Mouse (Mus musculus) heart, embryonic 15.5 days (tissue): ENCODE measurements around the gene H2-Ob. TPM values are rescaled to one million over a fixed set of nuclear protein-coding genes. Genes with fewer than 3 reads are reported as not detected.

Experiments
- ATAC-seq: fragments of 200-750 bp; cut with Nextera tagmentation; replicated peaks from 2 replicates; pipeline ENCODE4 v1.8.0; 2017; ENCODE audit warnings: low read depth, moderate TSS enrichment; ENCODE audit not compliant: insufficient number of reproducible peaks, insufficient read depth, low FRiP score
- H3K27ac ChIP-seq: fragments of 300-500 bp; sonication (generic); 2 replicates; pipeline ENCODE4 v1.5.1; 2015; ENCODE audit warnings: mild to moderate bottlenecking, inconsistent platforms
- H3K27me3 ChIP-seq: fragments of 300-500 bp; sonication (generic); 2 replicates; pipeline ENCODE4 v1.6.1; 2015; ENCODE audit warnings: inconsistent platforms
- H3K36me3 ChIP-seq: fragments of 300-500 bp; sonication (generic); 2 replicates; pipeline ENCODE4 v1.6.1; 2015; ENCODE audit warnings: mild to moderate bottlenecking, inconsistent platforms
- H3K4me1 ChIP-seq: fragments of 300-500 bp; sonication (generic); replicated peaks from 2 replicates; pipeline ENCODE4 v1.6.1; 2015; ENCODE audit warnings: inconsistent platforms
- H3K4me2 ChIP-seq: fragments of 300-500 bp; sonication (generic); 2 replicates; pipeline ENCODE4 v1.6.1; 2015; ENCODE audit warnings: inconsistent platforms, mild to moderate bottlenecking, moderate library complexity
- H3K4me3 ChIP-seq: fragments of 300-500 bp; sonication (generic); 2 replicates; pipeline ENCODE4 v1.5.1; 2015; ENCODE audit warnings: mild to moderate bottlenecking, inconsistent platforms
- H3K9ac ChIP-seq: fragments of 300-500 bp; sonication (generic); 2 replicates; pipeline ENCODE4 v1.6.1; 2015; ENCODE audit warnings: mild to moderate bottlenecking, inconsistent platforms
- H3K9me3 ChIP-seq: fragments of 300-500 bp; sonication (generic); replicated peaks from 2 replicates; pipeline ENCODE4 v1.6.1; 2016; ENCODE audit warnings: inconsistent platforms
- WGBS: fragments of 180-500 bp; shearing (Covaris S2); methylation state at CpG from one replicate; pipeline ENCODE4 v1.1.7; 2015; ENCODE audit warnings: mixed read lengths; 5-methylcytosine and 5-hydroxymethylcytosine counted together
- polyA plus RNA-seq: library from polyadenylated mRNA; unstranded; fragments of >200 nt; fragmentation: Nextera tagmentation; extraction: Ambion mirVana; gene quantifications from 2 replicates; pipeline ENCODE4 v1.2.1, GENCODE M21; 2015

Gene H2-Ob
- polyA plus RNA-seq, 1 experiment from 2014 or later, result 0.14 TPM

DNA sequence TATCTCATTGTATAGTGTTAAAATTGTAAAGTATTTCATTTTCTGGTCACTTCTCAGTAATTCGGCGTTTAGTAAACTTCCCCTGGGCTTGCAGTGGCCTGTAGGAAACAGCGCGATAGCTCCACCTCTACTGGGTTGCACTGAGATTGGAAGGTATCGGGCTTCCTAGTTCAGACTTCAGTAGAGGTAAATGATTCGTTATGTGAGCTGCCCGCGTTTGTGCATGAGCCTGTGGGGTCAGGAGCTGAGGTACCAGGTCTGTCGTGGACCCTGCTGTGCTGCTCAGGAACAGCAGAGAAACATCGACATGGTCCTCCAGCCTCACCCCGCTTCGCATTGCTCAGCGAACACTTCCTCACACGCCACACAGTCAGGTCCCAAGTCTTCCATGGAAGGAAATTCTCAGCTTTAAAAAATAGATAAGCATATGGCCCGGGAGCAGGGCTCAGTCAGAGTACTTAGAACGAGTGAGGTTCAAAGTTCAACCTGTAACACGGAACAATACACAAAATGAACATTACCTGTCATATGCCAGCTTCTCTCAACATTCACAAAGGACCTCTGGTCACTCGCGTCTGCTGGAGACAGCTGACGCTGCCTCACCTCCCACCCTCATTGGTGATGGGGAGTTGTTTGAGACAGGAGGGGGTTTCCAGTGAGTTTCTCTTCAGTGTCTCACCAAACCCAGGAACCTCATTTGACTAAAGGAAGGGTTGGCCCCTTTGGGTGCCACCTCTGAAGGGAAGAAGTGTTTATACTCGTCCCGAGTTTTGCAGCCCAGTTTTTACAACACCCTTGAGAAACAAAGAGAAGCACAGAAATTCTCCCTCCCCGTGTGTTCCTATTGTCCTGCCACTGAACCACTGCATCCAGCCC, 62.2 kb downstream of the H2-Ob start:
- 68% methylated on average over 23 of the region's 23 CpGs for WGBS
- H3K36me3 ChIP-seq, result no peaks in the 10 kb centered on the region
- no peak for ATAC-seq

DNA sequence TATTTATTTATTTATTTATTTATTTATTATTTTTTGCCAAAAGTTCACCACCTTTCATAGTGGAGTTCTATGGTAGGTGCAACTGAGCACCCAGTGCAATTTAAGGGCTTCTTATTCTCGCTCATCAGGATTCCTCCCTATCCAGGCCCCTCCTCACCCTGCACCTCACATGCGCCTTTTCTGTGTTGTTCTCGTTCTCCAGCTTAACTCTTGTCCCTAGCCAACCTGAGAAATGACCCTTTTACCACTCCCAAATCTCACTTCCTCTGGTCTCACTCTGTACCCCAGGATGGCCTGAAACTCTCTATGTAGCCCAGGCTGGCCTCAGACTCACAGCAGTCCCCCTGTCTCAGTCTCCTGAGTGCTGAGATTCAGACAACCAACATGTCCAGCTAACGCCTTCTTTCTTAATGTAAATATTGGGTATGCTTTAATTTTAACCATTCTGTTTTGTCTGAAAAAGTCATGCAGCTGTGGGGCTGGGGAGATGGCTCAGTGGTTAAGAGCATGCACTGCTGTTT, 63.0 kb downstream of the H2-Ob start:
- H3K4me2 ChIP-seq, result no peak overlapping the region
- H3K27me3 ChIP-seq, result no peaks in the 10 kb centered on the region
- no peaks in the 10 kb centered on the region for H3K36me3 ChIP-seq
- H3K9ac ChIP-seq, result no peak overlapping the region
- no peak overlapping the region for H3K27ac ChIP-seq
- 89% methylated on average over 4 of the region's 4 CpGs for WGBS
- no peaks in the 10 kb centered on the region for H3K9me3 ChIP-seq
- H3K4me1 ChIP-seq, result no peaks in the 10 kb centered on the region
- ATAC-seq, result no peak
- H3K4me3 ChIP-seq, result no peak overlapping the region

More for the DNA sequence above, 62.2 kb downstream of the H2-Ob start:
- Histone ChIP-seq H3K4me1 (peaks cover 3% of the 10 kb centered on the region), H3K4me2 (no peak overlapping the region), H3K9me3 (no peaks in the 10 kb centered on the region), H3K27ac (no peak overlapping the region), H3K9ac (no peak overlapping the region), H3K4me3 (no peak overlapping the region), H3K27me3 (no peaks in the 10 kb centered on the region)

DNA sequence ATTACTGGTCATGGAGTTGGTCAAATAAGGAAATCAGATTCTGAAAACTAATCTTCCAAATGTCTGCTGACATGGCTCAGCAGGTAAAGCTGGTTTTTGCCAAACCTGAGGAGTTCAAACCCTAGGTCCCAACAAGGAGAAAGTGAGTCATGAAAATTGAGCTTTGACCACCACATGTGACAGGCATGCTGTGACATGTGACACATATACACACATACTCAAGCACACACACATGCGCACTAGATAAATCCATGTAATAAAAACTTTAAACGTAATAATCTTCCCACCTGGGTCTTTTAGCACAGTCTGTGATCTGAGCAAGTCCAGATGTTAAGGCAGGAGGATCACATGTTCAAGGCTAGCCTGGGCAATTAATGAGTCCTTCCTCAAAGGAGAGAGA, 65.1 kb downstream of the H2-Ob start:
- Histone ChIP-seq H3K27me3 (0 out of 2 replicates have a peak, but pooled peaks cover 4% of the 10 kb centered on the region), H3K9me3 (no peaks in the 10 kb centered on the region), H3K9ac (no peak overlapping the region), H3K4me1 (no peaks in the 10 kb centered on the region), H3K27ac (no peak overlapping the region), H3K36me3 (no peaks in the 10 kb centered on the region), H3K4me2 (no peak overlapping the region), H3K4me3 (no peak overlapping the region)
- WGBS, result 82% methylated on average over 2 of the region's 2 CpGs
- no peak for ATAC-seq

Other genes starting within 250 kb of the H2-Ob start
- 37.4 and 80.9 TPM in 2 replicates for gene H2-K1, start 238.6 kb upstream of the H2-Ob start, polyA plus RNA-seq
- 15.8 and 20.8 TPM in 2 replicates for gene Ring1, start 214.2 kb upstream of the H2-Ob start, polyA plus RNA-seq
- 47.4 and 56.2 TPM in 2 replicates for gene H2-Ke6, start 210.8 kb upstream of the H2-Ob start, polyA plus RNA-seq
- gene Slc39a7, start 207.2 kb upstream of the H2-Ob start, polyA plus RNA-seq, result 97.8 and 133 TPM in 2 replicates
- 26.8 and 38.5 TPM in 2 replicates for gene Rxrb, start 207.1 kb upstream of the H2-Ob start, polyA plus RNA-seq
- 1.3 and 4.6 TPM in 2 replicates for gene Col11a2, start 199.5 kb upstream of the H2-Ob start, polyA plus RNA-seq
- gene H2-Oa, start 146.6 kb upstream of the H2-Ob start, polyA plus RNA-seq, result 0.29 and 0.94 TPM in 2 replicates
- gene H2-DMa, start 119.4 kb upstream of the H2-Ob start, polyA plus RNA-seq, result 6.0 and 13.6 TPM in 2 replicates
- 59.0 and 77.7 TPM in 2 replicates for gene Brd2, start 116.3 kb upstream of the H2-Ob start, polyA plus RNA-seq
- 0.69 and 2.5 TPM in 2 replicates for gene H2-DMb2, start 95.6 kb upstream of the H2-Ob start, polyA plus RNA-seq
- 0.34 and 3.2 TPM in 2 replicates for gene H2-DMb1, start 85.8 kb upstream of the H2-Ob start, polyA plus RNA-seq
- 2.4 and 8.0 TPM in 2 replicates for gene Tap1, start 51.4 kb upstream of the H2-Ob start, polyA plus RNA-seq
- 3.1 and 22.4 TPM in 2 replicates for gene Psmb9, start 51.1 kb upstream of the H2-Ob start, polyA plus RNA-seq
- 6.3 and 50.4 TPM in 2 replicates for gene Psmb8, start 41.2 kb upstream of the H2-Ob start, polyA plus RNA-seq
- 5.3 and 13.7 TPM in 2 replicates for gene Tap2, start 35.4 kb upstream of the H2-Ob start, polyA plus RNA-seq
- gene H2-Ab1, start 18.8 kb downstream of the H2-Ob start, polyA plus RNA-seq, result 16.2 and 120 TPM in 2 replicates
- gene H2-Aa, start 48.9 kb downstream of the H2-Ob start, polyA plus RNA-seq, result 5.9 and 42.6 TPM in 2 replicates
- gene H2-Eb1, start 67.0 kb downstream of the H2-Ob start, polyA plus RNA-seq, result 5.6 and 28.9 TPM in 2 replicates
- gene H2-Eb2, start 86.8 kb downstream of the H2-Ob start, polyA plus RNA-seq, result 0.11 TPM in 1 of 2 replicates, not detected in the other
- 0.09 TPM in 1 of 2 replicates, not detected in the other for gene Btnl2, start 115.9 kb downstream of the H2-Ob start, polyA plus RNA-seq
- not detected in 2 replicates for gene Btnl1, start 138.2 kb downstream of the H2-Ob start, polyA plus RNA-seq
- 0.20 TPM in 1 of 2 replicates, not detected in the other for gene BC051142, start 159.9 kb downstream of the H2-Ob start, polyA plus RNA-seq
- not detected in 2 replicates for gene Btnl4, start 238.4 kb downstream of the H2-Ob start, polyA plus RNA-seq